Mouse (Mus musculus): ENCODE results near the gene Crybg3. TPM values are rescaled to one million over a fixed set of nuclear protein-coding genes. Genes with fewer than 3 reads are reported as not detected.

Gene Crybg3
- polyA plus RNA-seq (2012) = under 0.01 TPM in 1 of 2 replicates, not detected in the other

DNA sequence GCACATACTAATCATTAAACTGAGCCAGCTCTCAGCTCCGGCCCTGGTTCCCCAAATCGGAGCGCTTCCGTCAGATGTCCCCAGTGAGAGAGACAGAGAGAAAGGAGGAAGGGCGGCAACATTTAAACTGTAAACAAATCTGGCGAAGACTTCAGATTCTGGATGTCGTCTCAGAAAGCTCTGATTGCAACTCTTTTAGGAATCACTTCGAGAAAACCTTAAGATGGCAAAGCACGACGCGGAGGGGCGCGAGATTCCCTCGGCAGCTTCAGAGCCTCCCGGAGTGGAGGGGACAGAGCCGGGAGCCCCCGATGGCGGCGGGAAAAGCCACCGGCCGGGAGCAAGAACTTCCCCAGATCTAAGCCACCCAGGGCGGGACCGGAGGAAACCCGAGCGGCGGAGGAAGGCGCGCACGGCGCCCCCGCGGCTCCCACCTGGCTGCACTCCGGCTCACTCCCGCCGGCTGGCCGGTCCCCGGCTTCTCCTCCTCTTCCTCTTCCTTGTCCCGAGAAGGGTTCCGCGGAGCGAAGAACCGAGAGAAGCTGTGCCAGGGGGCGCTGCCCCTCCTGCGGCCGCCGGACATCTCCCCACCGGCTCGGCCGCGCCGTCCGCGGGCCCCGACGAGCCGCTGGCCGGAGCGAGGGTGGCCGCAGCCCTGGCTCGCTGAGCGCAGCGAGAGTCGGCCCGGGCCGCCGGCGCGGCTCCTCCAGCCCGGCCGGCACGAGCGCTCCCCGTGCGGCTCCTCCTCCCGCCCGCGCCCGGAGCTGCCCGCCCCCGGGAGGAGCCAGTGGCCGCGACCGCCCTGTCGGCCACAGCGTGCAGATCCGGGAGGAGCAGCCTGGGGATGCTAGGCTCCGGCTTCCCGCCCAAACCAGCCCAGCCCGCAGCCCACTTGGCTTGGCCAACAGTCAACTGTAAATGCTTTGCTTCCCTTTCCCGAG lies at the start of gene Crybg3:
Crybg3 (minus strand) TSS at position 669 of the 941 bp plus-strand sequence.
- Histone ChIP-seq H3K27me3 (ENCODE audit: control insufficient read depth) (peaks cover 28% of the 10 kb centered on the region), H3K9me3 (ENCODE audit: control insufficient read depth, low read length) (no peaks in the 10 kb centered on the region), H3K4me1 (ENCODE audit: control insufficient read depth) (no peaks in the 10 kb centered on the region), H3K36me3 (ENCODE audit: control insufficient read depth) (no peaks in the 10 kb centered on the region), H3K4me3 (replicated peaks) (peak within 1 kb of the TSS; percentile 48)
- TF ChIP-seq GATA1 (IDR thresholded peaks at IDR 0.05; ENCODE audit: low read length) = no peak
- TF ChIP-seq TAL1 (IDR thresholded peaks at IDR 0.05; ENCODE audit: low read length) = no peak

DNA sequence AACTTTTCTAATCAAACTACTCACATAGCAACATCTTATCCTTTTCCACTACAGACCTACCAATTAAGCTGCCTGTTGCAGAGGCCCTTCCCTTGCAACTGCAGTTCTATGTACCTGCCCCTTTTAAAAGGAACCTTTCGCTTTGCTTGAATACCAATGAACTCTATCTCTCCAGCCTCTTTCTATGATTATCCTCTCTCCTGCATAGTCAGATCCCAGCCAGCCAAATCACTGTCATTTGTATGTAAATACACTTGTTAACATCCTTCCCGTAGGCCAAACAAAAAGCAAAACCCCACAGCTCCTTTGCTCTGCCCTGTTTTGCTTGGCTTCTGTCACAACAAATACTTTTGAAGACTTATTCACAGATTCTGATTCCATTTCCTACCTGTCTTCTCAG lies 43.0 kb upstream of the Crybg3 start:
- peaks cover 8% of the 10 kb centered on the region for H3K4me1 ChIP-seq (ENCODE audit: control insufficient read depth)
- no peaks in the 10 kb centered on the region for H3K9me3 ChIP-seq (ENCODE audit: control insufficient read depth, low read length)
- H3K36me3 ChIP-seq (ENCODE audit: control insufficient read depth) = no peaks in the 10 kb centered on the region
- no peak for TF ChIP-seq TAL1 (IDR thresholded peaks at IDR 0.05; ENCODE audit: low read length)
- TF ChIP-seq GATA1 (IDR thresholded peaks at IDR 0.05; ENCODE audit: low read length) = no peak
- H3K27me3 ChIP-seq (ENCODE audit: control insufficient read depth) = peaks cover 2% of the 10 kb centered on the region
- no peak overlapping the region for H3K4me3 ChIP-seq (replicated peaks)

DNA sequence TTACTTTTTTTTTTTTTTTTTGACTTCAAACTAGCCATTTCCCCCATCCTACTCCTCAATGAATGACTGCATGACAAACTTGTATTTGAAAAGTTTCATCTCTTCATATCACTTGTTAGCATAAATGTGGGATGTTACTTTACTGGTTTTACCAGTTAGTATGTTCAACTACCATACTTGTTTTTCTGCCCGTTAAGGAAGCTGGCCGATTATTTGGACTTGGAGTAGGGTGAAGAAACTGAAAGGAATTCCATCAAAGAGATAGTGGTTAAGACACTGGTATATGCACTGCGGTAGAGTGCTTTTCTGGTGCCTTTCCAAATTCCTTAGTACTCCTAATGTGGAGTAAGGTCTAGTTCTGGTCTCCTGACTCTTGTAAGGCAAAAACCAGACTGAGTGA lies 39.2 kb upstream of the Crybg3 start:
- TF ChIP-seq TAL1 (IDR thresholded peaks at IDR 0.05; ENCODE audit: low read length) (no peak), GATA1 (IDR thresholded peaks at IDR 0.05; ENCODE audit: low read length) (no peak)
- Histone ChIP-seq H3K36me3 (ENCODE audit: control insufficient read depth) (no peaks in the 10 kb centered on the region), H3K27me3 (ENCODE audit: control insufficient read depth) (peaks cover 5% of the 10 kb centered on the region), H3K4me3 (replicated peaks) (no peak overlapping the region), H3K9me3 (ENCODE audit: control insufficient read depth, low read length) (no peaks in the 10 kb centered on the region), H3K4me1 (ENCODE audit: control insufficient read depth) (peaks cover 12% of the 10 kb centered on the region)

DNA sequence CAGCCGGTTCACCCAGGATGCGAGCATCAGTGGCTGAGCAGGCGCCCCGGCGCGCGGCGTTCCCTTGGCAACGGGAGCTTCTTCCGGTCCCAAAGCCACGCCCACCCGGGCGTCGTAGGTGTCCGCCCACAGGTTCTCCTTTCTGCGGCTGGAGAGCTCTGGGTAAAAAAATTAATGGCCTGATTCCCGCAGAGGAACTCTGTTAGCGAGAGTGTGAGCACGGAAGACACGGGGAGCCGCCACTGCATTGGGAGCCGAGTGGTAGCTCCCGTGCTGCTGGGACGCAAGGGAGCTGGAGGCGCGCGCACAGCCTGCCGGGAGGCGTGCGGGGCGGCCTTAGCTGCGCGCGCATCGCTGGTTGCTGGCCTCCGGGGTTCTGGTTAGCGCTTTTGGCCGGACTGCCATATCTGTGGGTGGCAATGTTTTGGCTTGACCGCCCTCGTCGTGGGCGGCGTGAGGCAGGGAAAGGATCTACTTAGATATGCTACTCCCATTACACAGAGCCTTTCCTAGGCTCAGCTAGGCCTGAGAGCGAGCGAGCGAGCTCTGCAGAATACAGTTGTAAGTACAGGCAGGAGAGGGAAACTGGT lies 38.4 kb upstream of the Crybg3 start, which contains the start of gene Arl6:
Arl6 (minus strand) TSS at position 290 of the 590 bp plus-strand sequence.
- Histone ChIP-seq H3K9me3 (ENCODE audit: control insufficient read depth, low read length) (no peaks in the 10 kb centered on the region), H3K36me3 (ENCODE audit: control insufficient read depth) (no peaks in the 10 kb centered on the region), H3K27me3 (ENCODE audit: control insufficient read depth) (peaks cover 5% of the 10 kb centered on the region), H3K4me1 (ENCODE audit: control insufficient read depth) (peaks cover 12% of the 10 kb centered on the region), H3K4me3 (replicated peaks) (peak within 1 kb of the TSS; percentile 76)
- TF ChIP-seq GATA1 (IDR thresholded peaks at IDR 0.05; ENCODE audit: low read length) (no peak), TAL1 (IDR thresholded peaks at IDR 0.05; ENCODE audit: low read length) (no peak)

DNA sequence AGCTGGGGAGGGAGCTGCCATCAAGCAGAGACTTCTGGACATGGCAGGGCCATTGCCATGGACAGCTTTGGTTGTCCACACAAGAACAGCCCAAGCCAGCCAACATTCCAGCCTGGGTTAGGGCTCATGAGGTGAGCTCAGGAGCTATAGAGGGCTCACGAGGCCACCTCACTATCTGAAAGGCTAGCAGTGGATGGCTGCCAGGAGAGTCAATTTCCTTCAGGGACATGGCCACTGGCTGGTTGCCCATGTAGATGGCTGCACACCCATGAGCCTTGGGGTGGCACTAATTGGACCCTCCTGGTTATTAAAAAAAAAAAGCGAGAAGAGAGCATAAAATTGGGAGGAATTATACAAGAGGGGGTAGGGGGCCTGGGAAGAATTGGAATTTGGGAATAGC lies 33.8 kb upstream of the Crybg3 start:
- TF ChIP-seq TAL1 (IDR thresholded peaks at IDR 0.05; ENCODE audit: low read length) = no peak
- no peak for TF ChIP-seq GATA1 (IDR thresholded peaks at IDR 0.05; ENCODE audit: low read length)
- Histone ChIP-seq H3K4me3 (replicated peaks) (no peak overlapping the region), H3K9me3 (ENCODE audit: control insufficient read depth, low read length) (no peaks in the 10 kb centered on the region), H3K27me3 (ENCODE audit: control insufficient read depth) (peaks cover 5% of the 10 kb centered on the region; the same call in 1 of the 2 replicates), H3K36me3 (ENCODE audit: control insufficient read depth) (no peaks in the 10 kb centered on the region), H3K4me1 (ENCODE audit: control insufficient read depth) (peaks cover 12% of the 10 kb centered on the region)

DNA sequence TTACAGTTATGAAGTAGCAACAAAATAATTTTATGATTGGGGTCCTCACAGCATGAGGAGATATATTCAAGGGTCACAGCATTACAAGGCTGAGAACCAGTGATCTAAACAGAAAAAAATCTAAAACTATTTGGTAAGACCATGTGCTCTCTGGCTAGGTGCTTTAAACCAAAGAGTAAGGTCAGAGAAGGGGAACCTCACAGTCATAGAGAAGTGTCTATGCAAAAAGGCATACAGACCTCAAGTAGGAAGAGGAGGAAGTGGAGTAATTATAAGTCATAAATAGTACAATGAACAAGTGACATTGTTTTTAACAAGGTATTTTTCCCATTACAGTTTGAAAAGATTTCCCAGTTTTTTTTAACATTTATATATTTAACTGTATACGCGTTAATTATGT lies 20.8 kb upstream of the Crybg3 start:
- Histone ChIP-seq H3K36me3 (ENCODE audit: control insufficient read depth) (no peaks in the 10 kb centered on the region), H3K27me3 (ENCODE audit: control insufficient read depth) (no peaks in the 10 kb centered on the region), H3K9me3 (ENCODE audit: control insufficient read depth, low read length) (no peaks in the 10 kb centered on the region), H3K4me3 (replicated peaks) (no peak overlapping the region), H3K4me1 (ENCODE audit: control insufficient read depth) (no peaks in the 10 kb centered on the region)
- TF ChIP-seq TAL1 (IDR thresholded peaks at IDR 0.05; ENCODE audit: low read length) (no peak), GATA1 (IDR thresholded peaks at IDR 0.05; ENCODE audit: low read length) (no peak)

DNA sequence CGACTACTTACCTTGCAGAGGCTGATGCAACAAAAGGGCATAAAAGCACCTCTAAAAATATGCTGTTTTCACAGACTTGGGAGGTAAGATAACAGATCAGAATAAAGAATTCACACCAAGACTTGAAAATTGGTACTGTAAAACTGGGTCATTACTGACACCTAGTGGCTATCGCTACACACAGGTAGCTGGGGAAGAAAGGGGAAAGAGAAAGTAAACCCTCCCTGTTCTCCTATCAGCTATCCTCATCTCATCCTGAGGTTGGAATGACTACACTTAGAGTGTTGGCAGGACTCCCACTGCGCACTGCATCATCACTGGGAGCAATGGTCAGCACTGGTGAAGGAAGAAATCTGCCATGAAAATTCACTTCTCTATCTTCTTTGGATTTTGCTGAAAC lies 16.4 kb upstream of the Crybg3 start:
- H3K4me3 ChIP-seq (replicated peaks) = no peak overlapping the region
- no peaks in the 10 kb centered on the region for H3K9me3 ChIP-seq (ENCODE audit: control insufficient read depth, low read length)
- TF ChIP-seq TAL1 (IDR thresholded peaks at IDR 0.05; ENCODE audit: low read length) = no peak
- no peak for TF ChIP-seq GATA1 (IDR thresholded peaks at IDR 0.05; ENCODE audit: low read length)
- no peaks in the 10 kb centered on the region for H3K36me3 ChIP-seq (ENCODE audit: control insufficient read depth)
- no peaks in the 10 kb centered on the region for H3K27me3 ChIP-seq (ENCODE audit: control insufficient read depth)
- H3K4me1 ChIP-seq (ENCODE audit: control insufficient read depth) = no peaks in the 10 kb centered on the region

DNA sequence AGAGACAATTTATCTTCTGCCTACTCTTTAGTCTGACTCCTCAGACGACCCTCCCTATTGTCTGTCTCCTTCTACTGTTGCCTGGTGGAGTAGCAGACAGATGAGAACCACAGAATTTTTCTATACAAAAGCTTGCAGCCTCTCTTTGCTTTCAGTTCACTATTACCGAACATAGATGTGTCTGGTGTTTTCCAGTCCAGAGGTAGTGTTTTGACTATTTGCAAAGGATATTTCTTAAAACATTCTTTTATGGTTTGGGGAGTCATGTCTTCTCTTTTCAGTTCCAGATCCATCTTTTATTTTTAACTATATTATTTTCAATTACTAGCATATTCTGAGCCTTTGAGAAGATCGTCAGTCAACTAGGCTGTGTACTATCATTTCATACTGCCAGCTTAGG lies 14.9 kb upstream of the Crybg3 start:
- H3K36me3 ChIP-seq (ENCODE audit: control insufficient read depth) = no peaks in the 10 kb centered on the region

DNA sequence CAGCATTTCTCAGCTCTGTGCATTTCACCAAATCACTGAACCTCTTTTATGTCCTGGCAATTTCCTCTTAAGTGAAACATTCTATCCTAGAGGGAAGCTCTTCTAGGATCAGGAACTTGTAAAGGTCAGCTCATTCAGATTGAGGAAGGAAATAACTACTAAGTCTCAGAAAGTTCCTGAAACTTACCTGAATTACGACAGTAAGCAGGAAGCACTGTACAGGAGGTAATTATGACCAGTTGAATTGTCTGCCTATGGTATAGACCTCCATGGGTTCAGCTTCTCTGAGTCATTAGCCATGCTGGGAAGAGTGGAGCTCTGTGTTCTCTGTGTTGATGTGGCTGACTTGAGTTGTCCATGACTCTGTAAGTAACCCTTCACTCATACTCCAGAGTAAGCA lies 10.0 kb upstream of the Crybg3 start:
- peaks cover 4% of the 10 kb centered on the region; the same call in 1 of the 2 replicates for H3K9me3 ChIP-seq (ENCODE audit: control insufficient read depth, low read length)
- no peak for TF ChIP-seq GATA1 (IDR thresholded peaks at IDR 0.05; ENCODE audit: low read length)
- H3K4me1 ChIP-seq (ENCODE audit: control insufficient read depth) = no peaks in the 10 kb centered on the region
- H3K27me3 ChIP-seq (ENCODE audit: control insufficient read depth) = no peaks in the 10 kb centered on the region
- no peaks in the 10 kb centered on the region for H3K36me3 ChIP-seq (ENCODE audit: control insufficient read depth)
- H3K4me3 ChIP-seq (replicated peaks) = no peak overlapping the region

More for the DNA sequence above, 14.9 kb upstream of the Crybg3 start:
- Histone ChIP-seq H3K4me1 (ENCODE audit: control insufficient read depth) (no peaks in the 10 kb centered on the region), H3K4me3 (replicated peaks) (no peak overlapping the region), H3K9me3 (ENCODE audit: control insufficient read depth, low read length) (no peaks in the 10 kb centered on the region), H3K27me3 (ENCODE audit: control insufficient read depth) (no peaks in the 10 kb centered on the region)
- TF ChIP-seq TAL1 (IDR thresholded peaks at IDR 0.05; ENCODE audit: low read length) = no peak
- no peak for TF ChIP-seq GATA1 (IDR thresholded peaks at IDR 0.05; ENCODE audit: low read length)

Measured in erythroblast, embryonic 14.5 days (primary cell).